Mouse (Mus musculus) gastrocnemius, postnatal 4 days (tissue): ENCODE measurements around the gene Cenpx. TPM values are rescaled to one million over a fixed set of nuclear protein-coding genes. Genes with fewer than 3 reads are reported as not detected.
A peak's percentile ranks its signal among the peaks of the same experiment; 100 is the strongest.
"Not testable (repeated sequence)": the region's sequence is repeated elsewhere in the genome, so short reads cannot be mapped to it uniquely, and the experiment has no call there.

Source experiments
- DNase-seq, 2 experiments: peaks; one replicate each; pipeline ENCODE4 v3.0.0; 2021 to 2022; ENCODE audit warnings: low spot score in 2 of 2, mixed read lengths in 2 of 2
- total RNA-seq, 2 experiments: library from RNA; stranded (reverse); gene quantifications; 2 replicates each; pipeline ENCODE4 v1.2.3; 2021

The Cenpx gene
- total RNA-seq, 2 experiments from 2014 or later, result 33.7 to 48.7 TPM

DNA sequence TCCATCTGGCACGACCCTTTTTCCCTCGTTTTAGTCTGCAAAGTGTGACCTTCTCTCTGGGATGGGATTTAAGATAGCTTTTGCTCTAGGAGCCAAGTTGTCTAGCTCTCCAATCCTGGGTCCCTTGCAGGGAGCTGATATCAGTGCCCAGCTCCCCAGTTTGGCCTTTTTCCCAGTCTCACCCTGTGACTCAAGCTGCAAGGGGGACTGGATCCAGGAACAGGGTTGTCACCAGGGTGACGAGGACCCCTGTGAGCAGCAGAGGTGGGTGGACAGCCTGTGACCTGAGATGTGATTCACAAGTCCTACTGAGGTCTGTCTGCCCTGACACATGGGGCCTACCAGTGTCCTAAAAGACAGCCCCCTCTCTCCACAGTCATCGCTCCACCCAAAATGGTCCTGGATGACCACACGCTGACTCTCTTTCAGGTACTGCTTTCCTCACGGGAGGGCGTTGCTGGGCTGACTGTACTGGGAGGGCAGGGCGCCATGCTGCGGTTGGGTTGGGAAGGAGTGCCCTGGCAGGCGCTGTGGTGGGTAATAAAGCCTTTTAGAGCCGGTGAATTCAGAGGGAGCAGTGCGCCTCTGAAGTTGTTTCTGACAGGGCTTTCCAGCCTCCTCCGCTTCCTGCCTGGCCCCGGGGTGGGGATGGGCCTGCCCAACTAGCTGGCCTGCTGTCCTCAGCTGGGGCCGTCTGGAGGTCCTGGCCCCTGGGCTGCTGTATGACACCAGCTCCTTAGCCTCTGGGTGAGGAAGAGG is 9.7 kb downstream of the Cenpx start:
- no peak for DNase-seq

DNA sequence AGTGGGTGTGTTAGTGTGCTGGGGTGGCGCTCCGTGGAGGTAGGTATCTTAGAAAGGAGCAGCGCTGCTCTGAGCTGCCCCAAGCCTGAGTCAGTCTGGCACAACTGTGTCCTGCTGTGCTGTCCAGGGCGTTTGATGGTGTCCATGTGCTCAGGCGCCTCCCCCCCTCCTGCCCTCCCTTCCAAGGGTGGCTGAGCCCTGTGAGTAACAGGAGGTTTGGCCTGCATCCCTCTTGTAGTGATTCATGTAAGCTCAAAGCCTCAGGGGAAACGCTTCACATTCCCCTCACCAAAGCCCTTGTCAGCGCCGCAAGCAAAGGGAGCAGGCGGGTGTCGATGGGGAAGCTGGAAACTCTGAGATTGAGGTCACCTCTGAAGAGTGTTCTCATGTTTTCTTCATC is 15.8 kb downstream of the Cenpx start:
- no peak for DNase-seq

DNA sequence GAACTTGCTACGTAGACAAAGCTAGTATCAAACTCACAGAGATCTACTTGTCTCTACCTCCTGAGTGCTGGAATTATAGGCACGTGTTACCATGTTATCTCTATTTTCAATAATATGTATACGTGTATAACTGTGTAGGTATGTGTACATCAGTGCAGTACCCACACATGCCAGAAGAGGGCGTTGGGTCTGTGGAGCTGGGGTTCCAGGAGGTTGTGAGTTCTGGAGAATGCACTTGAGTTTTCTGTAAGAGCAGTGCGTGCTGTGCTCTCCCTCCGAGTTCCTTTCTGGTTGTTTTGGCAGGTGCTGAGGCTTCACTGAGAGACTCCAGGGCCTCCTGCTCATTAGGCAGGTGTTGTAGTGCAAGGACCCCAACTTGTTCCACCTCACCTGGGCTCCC is 17.0 kb downstream of the Cenpx start:
- DNase-seq, result no peak

GRCm38 (mm10) chr11:120695641-120696040 is 17.9 kb downstream of the Cenpx start:
- no peak for DNase-seq

- DNase-seq, result no peak
Measured at GRCm38 (mm10) chr11:120695184-120695583, 18.4 kb downstream of the Cenpx start.

DNA sequence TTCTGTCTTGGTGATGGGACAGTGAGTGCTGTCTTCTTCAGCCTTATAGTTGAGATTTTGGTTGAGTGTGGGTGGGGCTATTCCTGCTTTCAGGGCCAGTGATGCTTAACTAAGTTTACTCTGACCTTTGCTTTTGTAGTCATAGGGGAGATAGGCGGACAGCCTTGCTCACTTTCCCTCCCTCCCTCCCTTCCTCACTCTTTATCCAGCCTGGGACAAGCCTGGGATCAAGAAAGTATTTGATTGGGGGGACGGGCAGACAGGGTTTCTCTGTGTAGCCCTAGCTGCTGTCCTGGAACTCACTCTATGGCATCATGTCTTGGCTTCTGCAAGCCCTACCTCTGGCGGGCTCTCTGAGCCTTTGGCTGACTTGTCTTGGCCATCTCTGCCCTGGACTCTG is 20.1 kb downstream of the Cenpx start:
- DNase-seq, result no peak

DNA sequence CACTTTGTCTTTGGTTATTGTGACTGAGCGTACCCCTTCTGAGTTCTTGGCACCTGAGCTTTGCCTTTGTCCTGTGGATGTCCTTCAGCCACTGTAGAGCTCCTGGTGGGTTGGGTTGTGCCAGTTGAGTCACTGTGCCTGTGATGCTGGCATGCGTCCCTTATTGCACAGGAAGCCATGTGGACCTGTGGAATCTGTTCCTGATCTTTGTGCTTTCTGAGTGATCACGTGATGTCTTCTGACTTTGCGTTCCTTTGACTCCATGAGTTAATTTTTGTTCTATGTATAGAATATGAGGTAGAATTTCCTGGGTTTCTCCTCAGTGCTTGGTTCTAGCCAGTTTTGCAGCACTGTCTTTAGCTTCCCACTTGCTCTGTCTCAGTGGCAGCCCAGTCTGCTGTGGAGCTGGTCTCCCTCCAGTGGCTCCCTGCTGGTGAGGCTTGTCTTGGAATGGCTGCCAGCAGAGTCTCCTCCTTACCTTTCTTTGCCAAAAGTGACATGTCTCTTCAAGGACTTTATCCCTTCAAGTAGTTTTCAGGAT is 21.0 kb downstream of the Cenpx start:
- no peak for DNase-seq

DNA sequence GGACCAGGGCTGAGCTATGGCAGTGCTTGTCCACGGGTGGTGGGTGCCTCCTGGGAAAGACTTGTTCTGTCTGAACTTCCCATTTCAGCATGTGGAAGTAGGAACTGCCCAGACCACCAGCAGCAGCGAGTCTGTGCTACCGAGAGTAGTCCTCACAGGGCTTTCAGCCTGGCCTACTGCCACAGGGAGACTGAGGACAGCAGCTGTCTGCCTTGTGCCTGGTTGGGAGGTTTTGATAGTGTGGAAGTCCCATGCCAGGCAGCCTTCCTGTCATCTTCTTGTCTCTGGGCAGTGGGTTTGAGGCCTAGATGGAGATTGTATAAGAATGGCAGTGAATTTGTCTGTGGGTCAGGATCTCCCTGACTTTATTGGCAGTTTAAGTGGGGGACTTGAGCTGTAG is 24.2 kb downstream of the Cenpx start:
- DNase-seq, result no peak

GRCm38 (mm10) chr11:120686650-120687272 is 26.8 kb downstream of the Cenpx start:
- DNase-seq, result no peak

DNA sequence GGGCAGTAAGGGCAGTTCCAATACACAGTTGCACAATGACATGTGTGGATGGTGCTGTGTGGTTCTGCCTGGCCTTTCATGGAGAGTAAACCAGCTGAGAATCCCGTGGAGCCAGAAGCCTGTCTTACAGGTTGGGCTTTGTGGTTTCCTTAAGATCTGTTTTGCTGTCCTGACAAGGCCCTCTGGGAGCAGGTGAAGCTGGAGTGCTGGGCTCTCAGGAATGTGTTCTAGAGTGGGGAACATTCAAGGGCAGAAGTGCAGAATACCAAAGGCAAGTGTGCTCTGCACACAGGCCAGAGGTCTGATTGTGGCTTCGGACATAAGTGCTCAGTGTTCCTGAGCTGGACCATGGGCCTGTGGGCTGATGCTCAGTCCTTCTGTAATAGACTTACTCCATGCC is 28.9 kb downstream of the Cenpx start:
- no peak for DNase-seq

GRCm38 (mm10) chr11:120684086-120684485 is 29.5 kb downstream of the Cenpx start:
- DNase-seq, result no peak

DNA sequence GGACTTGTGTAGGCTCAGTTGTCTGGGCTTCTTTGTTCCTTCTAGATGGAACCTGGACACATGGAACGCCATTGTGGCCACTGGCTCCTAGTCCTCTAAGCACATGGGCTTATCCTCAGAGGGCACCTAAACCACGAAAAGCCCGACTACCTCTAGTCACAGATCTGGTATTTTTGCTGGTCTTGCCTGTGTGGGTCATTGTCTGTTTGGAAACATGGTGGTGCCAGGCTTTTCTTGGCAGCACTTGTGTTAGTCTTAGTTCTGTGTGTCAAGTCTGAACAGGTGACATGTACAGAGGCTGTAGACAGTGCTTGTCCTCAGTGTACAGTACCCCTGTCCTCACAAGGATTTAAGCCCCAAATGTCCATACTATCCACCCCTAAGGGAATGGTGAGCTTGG is 30.0 kb downstream of the Cenpx start:
- DNase-seq, result no peak

- DNase-seq, result no peak
Measured at GRCm38 (mm10) chr11:120682683-120683082, 30.9 kb downstream of the Cenpx start.

DNA sequence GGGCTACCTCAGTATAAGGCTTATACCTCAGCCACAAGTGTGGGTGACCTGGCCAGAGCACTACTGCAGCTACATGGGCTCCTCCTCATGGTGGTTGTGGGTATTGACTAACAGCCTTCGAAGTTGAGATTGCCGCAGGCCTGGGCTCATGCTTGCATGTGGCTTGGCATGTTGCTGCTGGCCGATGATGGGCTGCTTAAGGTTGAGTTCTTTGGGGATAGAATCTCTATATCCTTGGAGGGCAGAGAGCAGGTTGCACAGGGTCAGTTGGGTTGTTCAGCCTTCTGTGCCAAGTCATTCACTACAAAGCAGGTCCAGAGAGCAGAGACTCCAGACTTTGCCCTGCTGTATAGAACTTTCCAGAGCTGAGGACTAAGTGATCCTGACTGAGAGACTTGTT is 33.6 kb downstream of the Cenpx start:
- DNase-seq, result no peak

- DNase-seq, result no peak
Measured at GRCm38 (mm10) chr11:120676951-120677350, 36.6 kb downstream of the Cenpx start.

GRCm38 (mm10) chr11:120675875-120676274 is 37.7 kb downstream of the Cenpx start:
- DNase-seq, result not testable (repeated sequence)

- DNase-seq, result no peak
Measured at GRCm38 (mm10) chr11:120673594-120674122, 39.9 kb downstream of the Cenpx start.

DNA sequence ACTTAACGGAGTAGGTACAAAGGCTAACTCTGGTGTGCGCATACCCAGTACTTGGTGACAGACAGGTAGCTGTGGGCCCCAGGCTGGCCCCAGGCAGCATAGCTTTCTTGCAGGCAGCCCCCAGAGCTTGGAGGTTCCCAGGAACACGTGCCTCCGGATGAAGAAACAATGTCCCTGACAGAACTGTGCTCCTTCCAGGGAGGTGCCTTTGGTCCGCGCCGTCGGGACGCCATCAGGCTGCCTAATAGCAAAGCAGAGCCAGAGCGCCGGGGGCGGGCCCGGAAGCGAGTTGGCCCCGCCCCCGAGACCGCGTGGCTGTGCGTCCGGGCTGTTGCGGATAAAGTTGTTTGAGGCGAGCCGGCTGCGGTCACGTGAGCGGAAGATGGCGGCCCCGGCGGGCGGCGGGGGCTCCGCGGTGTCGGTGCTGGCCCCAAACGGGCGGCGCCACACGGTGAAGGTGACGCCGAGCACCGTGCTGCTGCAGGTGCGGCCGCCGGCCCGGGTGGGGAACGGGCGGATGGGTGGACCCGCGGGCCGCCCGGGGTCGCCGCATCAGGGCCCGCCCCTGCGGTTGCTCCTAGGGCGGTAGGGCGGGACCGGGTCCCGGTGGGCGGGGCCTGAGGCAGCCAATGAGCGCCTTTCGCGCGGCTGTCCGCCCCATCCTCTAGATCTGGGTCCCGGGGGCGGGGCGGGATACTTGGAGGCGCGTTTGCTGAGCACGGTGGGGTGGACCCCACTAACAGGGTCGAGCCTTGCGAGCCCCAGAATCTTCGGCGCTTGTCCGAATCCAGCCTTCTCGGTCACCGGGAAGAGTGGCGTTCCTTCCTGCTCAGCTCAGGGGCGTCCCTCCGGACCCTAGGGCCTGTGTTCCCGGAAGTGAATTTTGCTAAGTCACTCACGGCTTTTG is 40.6 kb downstream of the Cenpx start, which contains the start of gene Aspscr1:
Gene Aspscr1 (plus strand): TSS at position 287 of the 907 bp plus-strand sequence.
- DNase-seq, result peak; percentile 97 to 99

- DNase-seq, result no peak
Measured at GRCm38 (mm10) chr11:120666617-120667016, 46.9 kb downstream of the Cenpx start.

DNA sequence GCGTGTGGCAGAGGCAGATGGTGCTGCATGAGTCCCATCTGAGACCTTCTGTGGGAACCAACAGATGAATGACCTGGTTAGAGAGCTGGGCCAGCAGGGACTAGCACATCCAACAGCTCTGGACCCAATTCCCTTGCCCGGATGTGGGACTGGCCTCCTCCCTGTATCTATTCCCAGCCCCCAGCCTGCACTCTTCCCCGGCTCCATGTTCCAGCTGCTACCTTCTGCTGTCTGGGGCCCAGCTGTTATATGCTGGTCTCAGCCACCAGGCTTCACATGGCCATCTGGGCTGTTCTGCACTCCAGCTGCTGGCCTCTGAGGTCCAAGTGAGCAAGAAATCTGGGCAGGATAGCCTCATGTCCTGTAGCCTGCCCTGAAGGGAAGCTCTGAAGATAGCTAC is 48.1 kb downstream of the Cenpx start:
- DNase-seq, result no peak

GRCm38 (mm10) chr11:120663714-120664113 is 49.8 kb downstream of the Cenpx start:
- DNase-seq, result no peak
